Mouse (Mus musculus) small intestine, adult 2 months (tissue): ENCODE data around the gene Ccdc69. TPM values are rescaled to one million over a fixed set of nuclear protein-coding genes. Genes with fewer than 3 reads are reported as not detected.
A peak's percentile ranks its signal among the peaks of the same experiment; 100 is the strongest.

Experiments used
- H3K27ac ChIP-seq: fragments of 200-500 bp; 2 replicates; pipeline ENCODE4 v1.5.1; 2012; ENCODE audit warnings: low read depth, low read length, control low read depth, inconsistent platforms; ENCODE audit not compliant: insufficient read depth
- H3K27me3 ChIP-seq: fragments of 200-500 bp; 2 replicates; pipeline ENCODE4 v1.6.1; 2012; ENCODE audit warnings: mild to moderate bottlenecking, moderate library complexity, low read length, inconsistent platforms; ENCODE audit not compliant: control insufficient read depth, insufficient read depth
- H3K36me3 ChIP-seq: fragments of 200-500 bp; 2 replicates; pipeline ENCODE4 v1.6.1; 2012; ENCODE audit warnings: mild to moderate bottlenecking, low read length, control low read depth, inconsistent platforms; ENCODE audit not compliant: control insufficient read depth, insufficient read depth
- H3K4me1 ChIP-seq: fragments of 200-500 bp; 2 replicates; pipeline ENCODE4 v1.6.1; 2012; ENCODE audit warnings: low read length, inconsistent platforms, mixed read lengths; ENCODE audit not compliant: control insufficient read depth, insufficient read depth, insufficient read length
- H3K4me3 ChIP-seq: fragments of 200-500 bp; 2 replicates; pipeline ENCODE4 v1.5.1; 2012; ENCODE audit warnings: low read depth, mild to moderate bottlenecking, control low read depth, inconsistent platforms, low read length, moderate library complexity
- CTCF ChIP-seq: fragments of 200-500 bp; IDR thresholded peaks from 2 replicates; pipeline ENCODE4 v1.5.1; 2012; ENCODE audit warnings: low read depth, mild to moderate bottlenecking, control low read depth, inconsistent platforms, low read length, moderate library complexity, mixed read lengths; ENCODE audit not compliant: insufficient replicate concordance, insufficient read length; ENCODE audit errors: extremely low read depth
- POLR2A ChIP-seq: fragments of 200-500 bp; IDR thresholded peaks from 2 replicates; pipeline ENCODE4 v1.6.1; 2012; ENCODE audit warnings: low read depth, mild to moderate bottlenecking, control low read depth, inconsistent platforms, low read length, moderate library complexity
- WGBS: fragments of 180-500 bp; shearing (Covaris S2); methylation state at CpG from one replicate; pipeline ENCODE4 v1.1.7; 2018; 5-methylcytosine and 5-hydroxymethylcytosine counted together
- polyA plus RNA-seq: library from polyadenylated mRNA; depleted of rRNA; stranded (reverse); fragments of >200 nt; gene quantifications from 2 replicates; pipeline ENCODE4 v1.2.3, GENCODE M21; 2012

Ccdc69 gene
- polyA plus RNA-seq, 1 experiment, result 1.7 TPM

GRCm38 (mm10) chr11:55022508-55022907, 55.4 kb downstream of the Ccdc69 start:
- H3K4me1 ChIP-seq, result peaks cover 23% of the 10 kb centered on the region

GRCm38 (mm10) chr11:55021859-55022258, 56.1 kb downstream of the Ccdc69 start:
- Histone ChIP-seq H3K27me3 (no peaks in the 10 kb centered on the region), H3K4me1 (peaks cover 23% of the 10 kb centered on the region), H3K4me3 (no peak overlapping the region), H3K36me3 (no peaks in the 10 kb centered on the region), H3K27ac (peak overlapping the region; percentile 57; the same call in 1 of the 2 replicates)
- WGBS, result 65% methylated on average over 6 of the region's 6 CpGs
- TF ChIP-seq POLR2A (no peak), CTCF (no peak)

More at GRCm38 (mm10) chr11:55022508-55022907, 55.4 kb downstream of the Ccdc69 start:
- Histone ChIP-seq H3K36me3 (no peaks in the 10 kb centered on the region), H3K27me3 (no peaks in the 10 kb centered on the region), H3K4me3 (no peak overlapping the region), H3K27ac (peak overlapping the region; percentile 57)
- TF ChIP-seq CTCF (no peak), POLR2A (no peak)
- 48% methylated on average over 5 of the region's 5 CpGs for WGBS

- no peaks in the 10 kb centered on the region for H3K27me3 ChIP-seq
- no peak for TF ChIP-seq CTCF
- TF ChIP-seq POLR2A, result no peak
- no peaks in the 10 kb centered on the region for H3K36me3 ChIP-seq
- peaks cover 23% of the 10 kb centered on the region for H3K4me1 ChIP-seq
- no peak overlapping the region for H3K27ac ChIP-seq
- no peak overlapping the region for H3K4me3 ChIP-seq
Measured at GRCm38 (mm10) chr11:55021458-55021857, 56.5 kb downstream of the Ccdc69 start.

GRCm38 (mm10) chr11:55019711-55020110, 58.2 kb downstream of the Ccdc69 start:
- WGBS, result 85% methylated on average over 2 of the region's 2 CpGs
- Histone ChIP-seq H3K4me1 (peaks cover 24% of the 10 kb centered on the region), H3K4me3 (no peak overlapping the region), H3K27me3 (no peaks in the 10 kb centered on the region), H3K27ac (no peak overlapping the region), H3K36me3 (no peaks in the 10 kb centered on the region)
- TF ChIP-seq CTCF (no peak), POLR2A (no peak)

GRCm38 (mm10) chr11:55018034-55018433, 59.9 kb downstream of the Ccdc69 start:
- Histone ChIP-seq H3K36me3 (peaks cover 3% of the 10 kb centered on the region; the same call in 1 of the 2 replicates), H3K4me3 (no peak overlapping the region), H3K27me3 (no peaks in the 10 kb centered on the region), H3K4me1 (peaks cover 25% of the 10 kb centered on the region; the same call in 1 of the 2 replicates), H3K27ac (no peak overlapping the region)
- 72% methylated on average over 6 of the region's 6 CpGs for WGBS
- TF ChIP-seq CTCF, result no peak
- TF ChIP-seq POLR2A, result no peak

GRCm38 (mm10) chr11:55017201-55017600, 60.7 kb downstream of the Ccdc69 start:
- H3K36me3 ChIP-seq, result peaks cover 3% of the 10 kb centered on the region; the same call in 1 of the 2 replicates
- H3K27ac ChIP-seq, result no peak overlapping the region
- no peaks in the 10 kb centered on the region for H3K27me3 ChIP-seq
- WGBS, result 81% methylated on average over 2 of the region's 2 CpGs
- no peak overlapping the region for H3K4me3 ChIP-seq
- no peak for TF ChIP-seq CTCF
- TF ChIP-seq POLR2A, result no peak
- peaks cover 17% of the 10 kb centered on the region; the same call in 1 of the 2 replicates for H3K4me1 ChIP-seq

GRCm38 (mm10) chr11:55016758-55017157, 61.2 kb downstream of the Ccdc69 start:
- Histone ChIP-seq H3K27ac (no peak overlapping the region), H3K4me1 (peaks cover 14% of the 10 kb centered on the region; the same call in 1 of the 2 replicates), H3K27me3 (no peaks in the 10 kb centered on the region), H3K4me3 (no peak overlapping the region), H3K36me3 (peaks cover 3% of the 10 kb centered on the region; the same call in 1 of the 2 replicates)
- 91% methylated on average over 1 of the region's 1 CpGs for WGBS
- no peak for TF ChIP-seq POLR2A
- TF ChIP-seq CTCF, result no peak

- H3K4me1 ChIP-seq, result peaks cover 14% of the 10 kb centered on the region; the same call in 1 of the 2 replicates
- peaks cover 5% of the 10 kb centered on the region; the same call in 1 of the 2 replicates for H3K36me3 ChIP-seq
- WGBS, result 51% methylated on average over 9 of the region's 9 CpGs
- H3K4me3 ChIP-seq, result no peak overlapping the region
- TF ChIP-seq CTCF, result no peak
- no peak for TF ChIP-seq POLR2A
- no peaks in the 10 kb centered on the region for H3K27me3 ChIP-seq
- no peak overlapping the region for H3K27ac ChIP-seq
Measured at GRCm38 (mm10) chr11:55015831-55016241, 62.1 kb downstream of the Ccdc69 start.
